Mouse (Mus musculus) lung, adult 2 months (tissue): ENCODE measurements around the gene Msrb3. TPM values are rescaled to one million over a fixed set of nuclear protein-coding genes. Genes with fewer than 3 reads are reported as not detected.

Experiments used
- DNase-seq: peaks from one replicate; pipeline ENCODE4 v3.0.0; 2022
- H3K4me1 ChIP-seq: fragments of 200-500 bp; 2 replicates; pipeline ENCODE4 v1.6.1; 2011; ENCODE audit warnings: low read length; ENCODE audit not compliant: control insufficient read depth, insufficient read depth
- H3K4me3 ChIP-seq: fragments of 200-500 bp; replicated peaks from 2 replicates; pipeline ENCODE3; 2011; ENCODE audit warnings: low read depth, mild to moderate bottlenecking, control low read depth, low read length; ENCODE audit errors: extremely low read depth
- CTCF ChIP-seq: fragments of 200-500 bp; IDR thresholded peaks from 2 replicates; pipeline ENCODE4 v1.5.1; 2011; ENCODE audit warnings: mild to moderate bottlenecking, low read length, control low read depth; ENCODE audit not compliant: insufficient read depth
- POLR2A ChIP-seq: fragments of 200-500 bp; IDR thresholded peaks from 2 replicates; pipeline ENCODE4 v1.6.1; 2011; ENCODE audit warnings: low read depth, mild to moderate bottlenecking, control low read depth, low read length, borderline replicate concordance; ENCODE audit errors: extremely low read depth
- WGBS: fragments of 180-500 bp; shearing (Covaris S2); methylation state at CpG from one replicate; pipeline ENCODE4 v1.1.7; 2018; 5-methylcytosine and 5-hydroxymethylcytosine counted together
- polyA plus RNA-seq: library from polyadenylated mRNA; depleted of rRNA; stranded (reverse); fragments of >200 nt; gene quantifications from 2 replicates; pipeline ENCODE4 v1.2.3, GENCODE M21; 2012

Msrb3 gene
- polyA plus RNA-seq, 1 experiment = 36.6 TPM

- no peak for DNase-seq
- Histone ChIP-seq H3K4me1 (peaks cover 2% of the 10 kb centered on the region; the same call in 1 of the 2 replicates), H3K4me3 (no peak overlapping the region)
- 81% methylated on average over 11 of the region's 11 CpGs for WGBS
- TF ChIP-seq CTCF (no peak), POLR2A (no peak)
These were observed 73.3 kb downstream of the Msrb3 start for GRCm38 (mm10) chr10:120825594-120825993.

- Histone ChIP-seq H3K4me1 (peaks cover 2% of the 10 kb centered on the region; the same call in 1 of the 2 replicates), H3K4me3 (no peak overlapping the region)
- DNase-seq = no peak
- WGBS = 36% methylated on average over 20 of the region's 20 CpGs
- TF ChIP-seq POLR2A (no peak), CTCF (no peak)
These were observed 77.2 kb downstream of the Msrb3 start for GRCm38 (mm10) chr10:120821491-120822358.

- no peak for DNase-seq
- peaks cover 2% of the 10 kb centered on the region; the same call in 1 of the 2 replicates for H3K4me1 ChIP-seq
- WGBS = 79% methylated on average over 12 of the region's 12 CpGs
- no peak for TF ChIP-seq CTCF
- no peak for TF ChIP-seq POLR2A
- H3K4me3 ChIP-seq = no peak overlapping the region
These were observed 78.1 kb downstream of the Msrb3 start for GRCm38 (mm10) chr10:120820781-120821300.

- no peak for DNase-seq
- H3K4me1 ChIP-seq = no peaks in the 10 kb centered on the region; the same call in 1 of the 2 replicates
- no peak overlapping the region for H3K4me3 ChIP-seq
- TF ChIP-seq CTCF = no peak
- no peak for TF ChIP-seq POLR2A
- WGBS = 54% methylated on average over 5 of the region's 5 CpGs
These were observed 83.6 kb downstream of the Msrb3 start for GRCm38 (mm10) chr10:120815290-120815689.

- WGBS = 22% methylated on average over 24 of the region's 24 CpGs
- no peak for DNase-seq
- Histone ChIP-seq H3K4me1 (no peaks in the 10 kb centered on the region; the same call in 1 of the 2 replicates), H3K4me3 (no peak overlapping the region)
- TF ChIP-seq POLR2A (no peak), CTCF (no peak)
These were observed 87.0 kb downstream of the Msrb3 start for GRCm38 (mm10) chr10:120811796-120812443.

- no peak overlapping the region for H3K4me3 ChIP-seq
- H3K4me1 ChIP-seq = no peaks in the 10 kb centered on the region; the same call in 1 of the 2 replicates
- DNase-seq = no peak
- 60% methylated on average over 4 of the region's 4 CpGs for WGBS
- TF ChIP-seq CTCF (no peak), POLR2A (no peak)
These were observed 87.9 kb downstream of the Msrb3 start for GRCm38 (mm10) chr10:120810832-120811571.

- no peak for DNase-seq
- no peaks in the 10 kb centered on the region; the same call in 1 of the 2 replicates for H3K4me1 ChIP-seq
- WGBS = 53% methylated on average over 14 of the region's 14 CpGs
- TF ChIP-seq CTCF (no peak), POLR2A (no peak)
- no peak overlapping the region for H3K4me3 ChIP-seq
These were observed 88.7 kb downstream of the Msrb3 start for GRCm38 (mm10) chr10:120810053-120810696.

GRCm38 (mm10) chr10:120808167-120808566 is 90.7 kb downstream of the Msrb3 start:
- 94% methylated on average over 4 of the region's 4 CpGs for WGBS
- DNase-seq = no peak
- no peak for TF ChIP-seq CTCF
- no peak for TF ChIP-seq POLR2A
- H3K4me3 ChIP-seq = no peak overlapping the region
- H3K4me1 ChIP-seq = no peaks in the 10 kb centered on the region; the same call in 1 of the 2 replicates

GRCm38 (mm10) chr10:120801127-120801526 is 97.8 kb downstream of the Msrb3 start:
- Histone ChIP-seq H3K4me3 (no peak overlapping the region), H3K4me1 (peaks cover 4% of the 10 kb centered on the region)
- WGBS = 46% methylated on average over 6 of the region's 6 CpGs
- TF ChIP-seq CTCF (no peak), POLR2A (no peak)
- no peak for DNase-seq
